Mouse (Mus musculus): ENCODE measurements around the gene 9130204L05Rik. TPM values are rescaled to one million over a fixed set of nuclear protein-coding genes. Genes with fewer than 3 reads are reported as not detected.

The 9130204L05Rik gene
- polyA plus RNA-seq (2021; fragmentation: Nextera tagmentation), result not detected in 2 replicates
- long read RNA-seq, experiment 1, result 0 reads
- long read RNA-seq, experiment 2, result 0 reads

GRCm38 (mm10) chr3:91090703-91091102, at the start of gene 9130204L05Rik:
Gene 9130204L05Rik, minus strand, starts transcription at chr3:91090803.

All from left cerebral cortex, adult 6 months (tissue).